Mouse (Mus musculus) megakaryocyte, adult 5-6 weeks (primary cell): ENCODE measurements around the gene Pcdh7. TPM values are rescaled to one million over a fixed set of nuclear protein-coding genes. Genes with fewer than 3 reads are reported as not detected.
"Not testable (repeated sequence)": the region's sequence is repeated elsewhere in the genome, so short reads cannot be mapped to it uniquely, and the experiment has no call there.

Experiments used
- ATAC-seq: 2 replicates; pipeline ENCODE4 v1.8.0; 2016; ENCODE audit warnings: mild to moderate bottlenecking, inconsistent platforms; ENCODE audit not compliant: poor library complexity, severe bottlenecking
- total RNA-seq, 2 experiments: library from RNA; stranded (forward) in 1 of 2; stranded (reverse) in 1 of 2; fragments of 153-499, 151-499 nt in 1 of 2; fragments of 221-1000, 200-1000 nt in 1 of 2; gene quantifications; 2 replicates each; pipeline versions ENCODE4 v1.2.3 to v1.2.4; 2015 to 2017

The Pcdh7 gene
- 0.16 and 1.1 TPM in 2 replicates for total RNA-seq (2015)
- total RNA-seq (2017), result 0.26 TPM in 1 of 2 replicates, not detected in the other

DNA sequence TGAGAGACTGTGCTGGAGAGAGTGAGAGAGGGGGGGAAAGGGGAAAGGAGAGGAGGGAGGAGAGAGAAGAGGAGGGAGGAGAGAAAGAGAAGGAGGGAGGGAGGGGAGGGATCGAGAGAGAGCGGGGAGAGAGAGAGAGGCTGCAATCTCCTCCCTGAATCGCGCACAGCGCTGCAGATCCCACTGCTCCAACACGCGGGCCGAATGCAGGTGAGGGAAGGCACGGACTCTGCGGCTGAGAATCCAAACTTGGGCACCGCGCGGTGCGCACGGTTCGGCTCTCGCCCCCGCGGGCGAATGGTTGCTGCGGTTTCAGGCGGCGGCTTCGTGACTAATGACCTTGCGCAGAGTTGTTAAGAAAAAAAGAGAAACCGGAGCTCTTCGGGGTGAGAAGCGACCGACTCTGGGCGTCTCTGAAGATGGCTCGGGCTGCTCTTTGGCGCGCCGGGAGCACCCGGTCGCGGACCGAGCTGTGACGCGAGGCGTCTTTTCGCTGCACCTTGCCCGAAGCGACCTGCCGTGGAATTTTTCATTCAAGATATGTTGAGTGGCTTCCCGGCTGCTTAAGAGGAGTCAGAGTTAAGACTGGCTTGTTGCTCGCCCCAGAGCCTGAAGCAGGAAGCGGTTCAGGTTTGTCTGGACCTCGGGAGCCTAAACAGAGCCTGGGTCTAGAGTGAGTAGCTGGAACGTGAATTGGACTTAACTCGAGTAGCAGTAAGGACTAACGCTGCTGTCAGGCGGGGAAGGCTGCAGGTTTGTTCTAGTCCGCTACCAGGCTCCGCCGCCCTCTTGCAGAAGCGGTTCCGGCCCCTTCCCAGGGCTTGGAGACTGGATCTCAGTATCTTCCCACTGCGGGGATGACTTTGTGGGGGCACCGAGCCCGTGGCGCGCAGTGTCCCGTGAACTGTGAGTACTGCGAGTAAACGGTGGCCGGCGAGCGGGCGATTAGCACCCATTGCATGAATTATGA, at the start of gene Pcdh7:
Gene Pcdh7 (plus strand): TSS at position 62 of the 970 bp plus-strand sequence.
- peak; percentile 21 for ATAC-seq

DNA sequence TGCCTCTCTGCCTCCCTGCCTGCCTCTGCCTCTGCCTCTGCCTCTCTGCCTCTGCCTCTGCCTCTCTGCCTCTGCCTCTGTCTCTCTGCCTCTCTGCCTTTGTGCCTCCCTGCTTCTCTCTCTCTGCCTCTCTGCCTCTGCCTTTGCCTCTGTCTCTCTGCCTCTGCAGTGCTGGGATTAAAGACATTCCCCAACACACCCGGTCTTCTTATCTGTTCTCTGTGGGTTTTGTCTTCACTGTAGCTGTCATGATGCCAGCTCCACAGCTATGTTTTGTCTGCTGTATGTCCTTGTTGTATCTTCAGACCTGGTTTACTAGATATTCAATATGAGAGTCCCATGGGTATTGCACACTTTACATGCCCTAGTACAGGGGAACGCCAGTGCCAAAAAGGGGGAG, 40.8 kb upstream of the Pcdh7 start:
- not testable (repeated sequence) for ATAC-seq

DNA sequence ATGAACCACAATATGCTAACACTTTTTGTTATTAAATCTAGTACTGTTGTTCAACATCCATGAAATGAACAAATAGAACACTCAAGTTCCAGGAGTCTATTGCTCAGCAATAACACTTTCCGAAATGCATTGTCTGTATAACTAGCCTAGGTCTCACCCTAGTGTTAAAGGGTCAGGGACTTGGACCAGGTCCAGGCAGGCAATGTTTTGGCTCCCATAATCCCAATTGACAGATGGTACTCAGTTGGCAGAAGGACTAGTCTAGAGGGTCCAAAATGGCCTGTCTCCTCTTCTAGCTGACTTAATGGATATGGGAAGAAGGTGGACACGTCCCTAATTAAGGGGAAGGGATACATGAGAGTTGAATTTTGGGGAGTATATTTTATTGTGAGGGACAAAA, 9.4 kb upstream of the Pcdh7 start:
- no peak for ATAC-seq

DNA sequence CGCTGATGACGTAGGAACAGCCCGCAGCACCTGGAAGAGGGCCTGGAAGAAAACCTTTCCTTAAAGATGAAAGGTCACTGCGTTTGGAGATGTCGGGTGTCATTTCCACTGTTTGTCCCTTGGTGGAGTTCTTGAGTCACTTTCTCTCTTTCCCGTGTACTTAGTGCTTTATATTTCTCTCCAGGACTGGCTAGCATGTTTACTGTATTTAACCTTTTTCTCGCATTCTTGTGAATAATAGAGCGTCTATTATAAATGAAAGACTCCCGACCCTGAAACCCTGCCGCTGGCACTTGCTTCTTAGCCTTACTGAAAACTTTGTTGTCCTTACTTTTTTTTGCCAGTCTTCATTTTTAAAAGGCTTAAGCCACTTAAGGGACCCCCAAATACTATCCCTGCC, 3.8 kb upstream of the Pcdh7 start:
- ATAC-seq, result 0 out of 2 replicates have a peak, but pooled peaks have one; percentile 18

DNA sequence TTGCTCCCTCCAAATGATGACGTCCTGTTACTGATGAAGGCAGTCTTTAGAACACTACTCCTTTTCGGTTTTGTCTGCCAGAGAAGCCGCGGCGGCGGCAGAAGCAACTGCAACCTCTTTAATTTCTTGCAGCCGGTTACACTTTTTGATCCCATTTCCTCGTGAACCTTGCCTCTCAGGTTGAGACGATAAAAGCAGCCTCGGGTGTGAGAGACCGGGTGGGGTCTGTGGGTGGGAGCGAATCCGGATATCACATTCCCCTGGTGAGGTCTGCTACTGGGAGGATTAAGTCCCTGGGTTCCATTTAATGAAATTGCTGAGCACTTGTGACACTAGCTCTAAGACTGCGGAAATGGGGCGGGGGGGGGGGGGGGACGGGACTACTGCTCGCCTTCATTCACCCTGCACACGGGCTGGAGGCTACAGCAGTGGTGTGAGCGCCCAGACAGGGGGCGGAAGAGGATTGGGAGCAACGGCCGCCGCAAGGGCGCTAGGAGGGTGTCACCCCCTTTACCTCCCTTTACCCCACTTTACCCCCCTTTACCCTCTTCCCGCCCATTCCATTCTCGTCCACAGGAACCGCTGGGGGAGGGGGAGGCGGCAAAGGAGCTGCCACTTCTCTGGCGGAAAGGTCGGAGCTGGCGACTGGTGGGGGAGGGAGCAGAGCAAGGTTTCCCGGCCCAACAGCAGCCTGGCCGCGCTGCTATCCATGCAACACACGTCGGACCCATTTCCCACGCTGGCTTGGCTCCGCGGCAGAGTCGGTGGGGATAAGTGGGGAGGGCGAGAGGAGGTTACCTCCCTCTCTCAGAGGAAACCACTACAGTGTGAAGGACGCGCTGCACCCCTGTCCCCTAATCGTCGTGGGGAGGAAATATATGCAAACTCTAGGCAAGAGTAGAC, 2.9 kb upstream of the Pcdh7 start:
- ATAC-seq, result peak; percentile 15

DNA sequence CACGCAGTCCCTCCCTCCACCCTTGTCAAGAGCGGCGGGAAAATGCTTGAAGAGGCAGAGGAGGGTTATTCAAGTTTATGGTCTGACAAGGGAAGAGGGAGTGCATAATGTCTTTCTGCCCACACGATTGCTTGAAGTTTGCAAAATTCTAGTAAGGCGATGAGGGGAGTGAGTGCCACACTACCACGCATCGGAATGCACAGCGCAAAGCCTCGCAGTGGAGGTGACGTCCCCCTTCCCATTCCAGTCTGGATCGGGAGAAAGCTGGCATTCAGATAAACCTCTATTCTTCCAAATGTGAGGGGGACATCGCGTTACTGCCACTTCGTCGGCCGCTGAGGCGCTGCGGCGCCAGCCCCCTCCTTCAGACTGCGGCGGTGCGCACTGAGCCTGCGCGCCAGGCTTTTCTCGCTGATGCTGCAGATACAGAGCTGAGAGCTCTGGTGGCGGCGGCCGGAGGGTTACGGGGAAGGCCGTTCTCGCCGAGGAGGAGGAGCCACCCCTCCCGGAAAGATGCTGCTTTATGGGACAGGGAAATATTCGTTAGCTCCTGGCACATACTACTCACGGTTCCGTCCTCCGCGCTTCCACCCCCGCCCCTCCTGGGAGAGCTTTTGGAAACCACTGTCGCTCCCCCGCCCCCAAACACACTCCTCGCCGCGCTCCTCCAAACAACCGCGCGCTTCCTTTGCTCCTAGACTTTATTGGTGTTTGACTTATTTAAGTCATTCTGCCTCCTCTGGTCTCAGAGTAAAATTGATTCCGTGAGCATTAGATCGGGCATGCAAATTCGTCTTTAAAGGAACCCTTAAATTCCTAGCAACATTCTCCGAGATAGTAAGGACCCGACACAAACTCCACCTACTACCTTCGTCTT, 2.0 kb upstream of the Pcdh7 start:
- peak; percentile 33 for ATAC-seq

DNA sequence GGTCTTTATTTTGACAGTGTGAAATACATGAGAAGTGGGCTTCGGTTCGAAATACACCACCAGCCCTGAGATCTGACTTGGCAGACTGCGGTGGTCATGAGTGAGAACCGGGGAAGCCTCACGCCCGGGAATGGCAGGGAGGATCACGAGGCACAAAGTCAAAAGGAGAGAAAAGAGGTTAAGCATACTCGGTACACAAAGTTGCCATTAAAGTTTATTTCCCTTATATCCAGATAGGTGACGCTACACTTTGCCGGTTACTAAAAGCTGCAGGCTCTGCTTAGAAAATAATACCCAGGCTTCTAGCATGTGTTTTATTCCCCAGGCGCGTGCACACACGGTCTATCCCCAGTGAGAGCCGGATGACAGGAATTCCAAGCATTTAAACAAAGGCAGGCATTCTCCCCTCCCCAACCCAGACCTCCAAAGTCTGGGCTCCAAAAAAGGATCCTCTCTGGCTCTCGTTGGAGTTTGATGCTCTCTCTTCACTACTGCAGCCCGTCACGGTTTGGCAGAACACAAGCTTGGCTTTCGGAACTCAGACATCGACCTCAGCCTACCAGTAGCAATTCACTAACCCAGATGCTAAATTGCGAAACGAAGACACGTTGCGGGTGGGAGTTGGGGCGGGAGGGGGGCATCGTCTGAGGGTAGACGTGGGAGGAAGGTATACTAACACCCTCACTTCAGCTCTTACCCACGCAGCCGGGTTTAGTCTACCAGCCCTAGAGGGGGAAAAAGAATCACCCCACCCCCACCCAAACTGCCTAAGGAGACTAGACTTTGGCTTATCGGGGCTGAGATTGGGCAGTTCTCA, 1.1 kb upstream of the Pcdh7 start:
- ATAC-seq, result no peak

DNA sequence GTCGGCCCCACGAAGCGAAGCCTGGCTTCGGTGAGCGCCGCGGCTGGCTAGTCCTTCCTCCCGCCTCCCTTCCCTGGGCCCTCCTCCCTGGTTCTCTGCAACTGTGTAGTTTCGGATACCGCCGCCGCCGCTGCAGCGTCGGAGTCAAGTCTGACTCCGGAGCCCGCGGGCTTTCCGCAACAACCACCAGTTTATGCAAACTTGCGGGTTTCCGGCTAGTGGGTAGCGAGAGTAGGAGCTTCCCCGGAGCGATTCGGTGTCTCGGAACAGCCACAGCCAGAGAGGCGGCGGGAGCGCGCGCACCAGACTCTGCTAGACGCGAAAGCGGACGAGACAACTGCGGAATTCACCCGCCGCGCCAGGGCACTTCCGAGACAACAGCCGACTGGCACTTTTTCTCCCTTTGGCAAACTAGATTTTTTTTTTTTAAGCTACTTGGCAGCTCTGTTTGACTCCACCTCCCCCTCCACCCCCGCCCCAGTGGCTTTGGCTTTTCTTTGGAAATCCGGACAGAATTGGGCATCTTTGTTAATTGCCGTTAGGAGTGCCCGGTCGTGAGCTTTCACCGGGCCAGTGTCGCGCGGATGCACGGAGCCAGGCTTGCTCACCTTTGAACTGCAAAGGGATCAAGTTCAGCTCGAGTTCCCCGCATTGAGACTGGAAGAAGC, 395 bp upstream of the Pcdh7 start:
- peak; percentile 37 for ATAC-seq

DNA sequence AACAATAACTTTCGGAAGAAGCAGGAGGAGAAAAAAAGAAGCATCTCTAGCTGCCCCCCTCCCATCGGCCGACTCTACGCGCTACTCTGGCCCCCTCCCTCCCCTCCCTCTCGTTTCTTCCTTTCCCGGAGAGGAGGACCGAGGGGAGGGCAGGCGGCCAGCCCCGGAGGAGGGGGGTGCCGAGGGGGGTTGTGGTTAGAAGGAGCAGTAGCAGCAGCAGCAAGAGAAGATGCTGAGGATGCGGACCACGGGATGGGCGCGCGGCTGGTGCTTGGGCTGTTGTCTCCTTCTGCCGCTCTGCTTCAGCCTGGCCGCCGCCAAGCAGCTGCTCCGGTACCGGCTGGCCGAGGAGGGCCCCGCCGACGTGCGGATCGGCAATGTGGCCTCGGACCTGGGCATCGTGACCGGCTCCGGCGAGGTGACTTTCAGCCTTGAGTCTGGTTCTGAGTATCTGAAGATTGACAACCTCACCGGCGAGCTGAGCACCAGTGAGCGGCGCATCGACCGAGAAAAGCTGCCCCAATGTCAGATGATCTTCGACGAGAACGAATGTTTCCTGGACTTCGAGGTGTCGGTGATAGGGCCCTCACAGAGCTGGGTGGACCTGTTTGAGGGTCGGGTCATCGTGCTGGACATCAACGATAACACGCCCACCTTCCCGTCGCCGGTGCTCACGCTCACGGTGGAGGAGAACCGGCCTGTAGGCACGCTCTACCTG, 1.3 kb downstream of the Pcdh7 start:
- ATAC-seq, result no peak

DNA sequence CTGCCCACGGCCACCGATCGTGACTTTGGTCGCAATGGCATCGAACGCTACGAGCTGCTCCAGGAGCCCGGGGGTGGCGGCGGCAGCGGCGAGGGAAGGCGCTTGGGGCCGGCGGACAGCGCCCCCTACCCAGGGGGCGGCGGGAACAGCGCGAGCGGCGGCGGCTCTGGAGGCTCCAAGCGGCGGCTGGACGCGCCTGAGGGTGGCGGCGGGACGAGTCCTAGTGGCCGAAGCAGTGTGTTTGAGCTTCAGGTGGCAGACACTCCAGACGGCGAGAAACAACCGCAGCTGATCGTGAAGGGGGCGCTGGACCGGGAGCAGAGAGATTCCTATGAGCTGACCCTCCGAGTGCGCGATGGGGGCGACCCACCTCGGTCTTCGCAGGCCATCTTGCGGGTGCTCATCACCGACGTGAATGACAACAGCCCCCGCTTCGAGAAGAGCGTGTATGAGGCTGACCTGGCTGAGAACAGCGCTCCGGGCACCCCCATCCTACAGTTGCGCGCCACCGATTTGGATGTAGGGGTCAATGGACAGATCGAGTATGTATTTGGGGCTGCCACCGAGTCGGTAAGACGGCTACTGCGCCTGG, 1.9 kb downstream of the Pcdh7 start:
- ATAC-seq, result 0 out of 2 replicates have a peak, but pooled peaks have one; percentile 4

DNA sequence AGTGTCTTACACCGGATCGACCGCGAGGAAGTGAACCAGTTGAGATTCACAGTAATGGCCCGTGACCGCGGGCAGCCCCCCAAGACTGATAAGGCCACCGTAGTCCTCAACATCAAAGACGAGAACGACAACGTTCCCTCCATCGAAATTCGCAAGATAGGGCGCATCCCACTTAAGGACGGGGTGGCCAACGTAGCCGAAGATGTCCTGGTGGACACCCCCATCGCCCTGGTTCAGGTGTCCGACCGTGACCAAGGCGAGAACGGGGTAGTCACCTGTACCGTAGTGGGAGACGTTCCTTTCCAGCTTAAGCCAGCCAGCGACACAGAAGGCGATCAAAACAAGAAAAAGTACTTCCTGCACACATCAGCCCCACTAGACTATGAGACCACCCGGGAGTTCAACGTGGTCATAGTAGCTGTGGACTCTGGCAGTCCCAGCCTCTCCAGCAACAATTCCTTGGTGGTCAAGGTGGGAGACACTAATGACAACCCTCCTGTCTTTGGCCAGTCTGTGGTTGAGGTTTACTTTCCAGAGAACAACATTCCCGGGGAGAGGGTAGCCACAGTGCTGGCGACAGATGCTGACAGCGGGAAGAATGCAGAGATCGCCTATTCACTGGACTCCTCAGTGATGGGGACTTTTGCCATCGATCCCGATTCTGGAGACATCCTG, 2.6 kb downstream of the Pcdh7 start:
- ATAC-seq, result no peak

DNA sequence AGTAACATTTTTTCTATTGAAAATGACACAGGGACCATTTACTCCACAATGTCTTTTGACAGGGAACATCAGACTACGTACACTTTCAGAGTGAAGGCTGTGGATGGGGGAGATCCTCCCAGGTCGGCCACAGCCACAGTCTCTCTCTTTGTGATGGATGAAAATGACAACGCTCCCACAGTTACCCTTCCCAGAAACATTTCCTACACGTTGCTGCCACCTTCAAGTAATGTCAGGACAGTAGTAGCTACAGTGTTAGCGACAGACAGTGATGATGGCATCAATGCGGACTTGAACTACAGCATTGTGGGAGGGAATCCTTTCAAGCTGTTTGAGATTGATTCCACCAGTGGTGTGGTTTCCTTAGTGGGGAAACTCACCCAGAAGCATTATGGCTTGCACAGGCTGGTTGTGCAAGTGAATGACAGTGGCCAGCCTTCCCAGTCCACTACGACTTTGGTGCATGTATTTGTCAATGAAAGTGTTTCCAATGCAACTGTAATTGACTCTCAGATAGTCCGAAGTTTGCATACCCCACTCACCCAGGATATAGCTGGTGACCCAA, 3.5 kb downstream of the Pcdh7 start:
- no peak for ATAC-seq

DNA sequence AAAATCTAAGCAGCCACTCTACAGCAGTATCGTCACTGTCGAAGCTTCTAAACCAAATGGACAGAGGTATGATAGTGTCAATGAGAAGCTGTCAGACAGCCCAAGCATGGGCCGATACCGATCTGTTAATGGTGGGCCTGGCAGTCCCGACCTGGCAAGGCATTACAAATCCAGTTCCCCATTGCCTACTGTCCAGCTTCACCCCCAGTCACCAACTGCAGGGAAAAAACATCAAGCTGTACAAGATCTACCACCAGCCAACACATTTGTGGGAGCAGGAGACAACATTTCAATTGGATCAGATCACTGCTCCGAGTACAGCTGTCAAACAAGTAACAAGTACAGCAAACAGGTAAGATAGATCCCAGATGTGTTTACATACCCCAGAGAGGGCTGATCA, 4.2 kb downstream of the Pcdh7 start:
- no peak for ATAC-seq

DNA sequence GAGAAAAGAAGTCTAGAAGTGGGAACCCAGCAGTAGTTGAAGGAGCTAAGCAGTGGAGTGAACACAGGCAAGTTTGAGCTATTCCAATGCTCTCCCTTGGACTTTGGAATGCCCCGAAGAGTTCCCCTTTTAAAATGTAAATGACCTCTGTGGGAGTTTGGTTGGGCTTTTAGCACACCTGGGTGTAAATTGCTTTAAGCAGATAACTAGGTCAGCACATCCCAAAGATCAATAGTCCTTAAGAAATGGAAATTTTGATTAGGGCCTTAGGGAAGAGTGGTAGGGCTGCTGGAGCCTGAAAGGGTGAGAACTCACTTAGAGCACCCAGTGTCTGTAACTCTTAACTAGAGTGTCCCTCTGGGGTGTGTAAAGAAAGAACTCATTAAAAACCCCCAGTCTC, 15.7 kb downstream of the Pcdh7 start:
- no peak for ATAC-seq

DNA sequence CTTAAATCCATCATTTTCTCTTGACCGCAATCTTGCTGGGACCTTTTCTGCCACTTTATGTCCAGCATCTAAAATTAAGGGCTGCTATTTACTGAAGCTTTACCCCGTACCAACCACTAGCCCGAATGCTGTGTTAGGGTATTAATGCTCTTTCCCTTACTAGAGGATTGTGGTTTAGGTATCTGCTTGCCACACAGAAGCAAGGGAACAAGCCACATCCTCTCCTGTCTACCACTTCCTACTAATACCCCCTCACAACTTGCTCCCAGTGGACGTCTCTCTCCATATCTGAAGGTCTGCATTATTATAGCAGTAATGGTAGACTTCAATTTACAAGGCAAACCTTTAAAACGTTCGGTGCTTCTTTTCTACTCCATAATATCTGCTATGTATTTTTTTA, 18.0 kb downstream of the Pcdh7 start:
- peak; percentile 54 for ATAC-seq

DNA sequence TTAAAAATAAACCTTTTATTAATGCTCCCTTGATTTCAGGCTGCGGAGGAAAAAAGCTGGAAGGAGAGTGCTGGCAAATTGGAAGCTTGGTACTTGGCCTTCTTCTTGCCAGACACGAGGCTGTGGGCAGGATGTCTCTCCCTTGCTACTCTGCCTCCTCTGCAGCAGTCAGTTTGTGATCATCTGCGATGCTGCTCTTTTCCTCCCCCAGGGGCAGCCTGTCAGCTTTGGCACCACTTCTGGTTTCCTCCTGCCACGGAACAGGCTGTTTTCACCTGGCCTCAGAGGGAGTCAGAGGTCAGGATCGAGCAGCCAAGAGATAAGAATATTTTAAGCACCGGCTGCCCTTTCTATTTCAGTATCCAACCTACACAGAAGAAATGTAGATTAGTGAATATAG, 25.2 kb downstream of the Pcdh7 start:
- no peak for ATAC-seq
